Mouse (Mus musculus) olfactory bulb, adult 2 months (tissue): ENCODE measurements around the gene Mat1a.

Experiments used
- CTCF ChIP-seq: fragments of 200-500 bp; IDR thresholded peaks from 2 replicates; pipeline ENCODE4 v1.5.1; 2012; ENCODE audit warnings: low read depth, mild to moderate bottlenecking, low read length, moderate library complexity; ENCODE audit not compliant: insufficient read depth
- POLR2A ChIP-seq: fragments of 200-500 bp; IDR thresholded peaks from 2 replicates; pipeline ENCODE4 v1.6.1; 2012; ENCODE audit warnings: mild to moderate bottlenecking, low read depth, low read length, moderate library complexity; ENCODE audit not compliant: insufficient read depth

GRCm38 (mm10) chr14:41070343-41070742 lies 34.5 kb upstream of the Mat1a start:
- no peak for TF ChIP-seq POLR2A
- no peak for TF ChIP-seq CTCF
